Mouse (Mus musculus): ENCODE data around the gene Hs6st1.

DNA sequence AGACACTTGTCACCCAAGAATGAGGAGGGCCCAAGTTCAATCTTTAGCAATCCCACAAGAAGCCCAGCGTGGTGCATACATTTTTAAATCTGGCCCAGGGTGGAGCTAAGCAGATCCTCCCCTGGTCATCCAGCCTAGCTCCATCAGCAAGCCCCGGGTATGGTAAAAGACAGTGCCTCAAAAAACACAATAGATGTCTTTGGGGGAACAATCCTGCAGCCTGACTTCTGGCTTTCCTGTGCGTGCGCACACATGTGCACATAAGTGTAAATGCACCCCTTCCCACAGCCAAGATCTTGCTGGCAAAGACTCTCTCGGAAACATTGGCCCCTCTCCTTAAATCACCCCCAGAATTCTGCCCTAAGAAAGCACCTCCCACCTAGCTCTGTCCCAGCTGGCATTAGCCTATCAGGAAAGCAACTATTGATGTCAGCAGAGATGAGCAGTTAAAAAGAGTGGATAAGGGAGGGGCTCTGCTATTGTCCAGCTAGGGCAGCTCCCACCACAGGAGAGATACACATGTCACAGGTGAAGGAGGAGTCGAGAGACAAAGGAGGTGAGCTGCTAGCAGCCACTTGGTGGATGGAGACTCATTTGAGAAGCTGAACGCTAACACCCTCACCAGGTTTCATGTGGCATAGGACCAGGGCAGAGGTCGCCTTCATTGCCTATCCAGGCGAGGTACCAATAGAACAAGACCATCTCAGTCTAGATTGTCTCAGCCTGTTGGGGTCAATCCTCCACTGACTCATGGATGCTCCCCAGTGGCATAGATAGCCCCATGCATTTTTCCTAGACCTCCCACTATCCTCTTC, 5.2 kb upstream of the Hs6st1 start:
- TF ChIP-seq CTCF (IDR thresholded peaks at IDR 0.05; ENCODE audit: extremely low read depth, insufficient read depth, insufficient read length, insufficient replicate concordance) (no peak), POLR2A (IDR thresholded peaks at IDR 0.05; ENCODE audit: low read depth, low read length) (no peak)

Measured in spleen, adult 2 months (tissue).